Mouse (Mus musculus) neutrophil, adult 65 days (primary cell): ENCODE data around the gene Angptl6. TPM values are rescaled to one million over a fixed set of nuclear protein-coding genes. Genes with fewer than 3 reads are reported as not detected.

Experiments
- total RNA-seq: library from RNA; stranded (reverse); gene quantifications from 2 replicates; pipeline ENCODE4 v1.2.4, GENCODE M21; 2023

Gene Angptl6
- 0.38 and 0.50 TPM in 2 replicates for total RNA-seq

DNA sequence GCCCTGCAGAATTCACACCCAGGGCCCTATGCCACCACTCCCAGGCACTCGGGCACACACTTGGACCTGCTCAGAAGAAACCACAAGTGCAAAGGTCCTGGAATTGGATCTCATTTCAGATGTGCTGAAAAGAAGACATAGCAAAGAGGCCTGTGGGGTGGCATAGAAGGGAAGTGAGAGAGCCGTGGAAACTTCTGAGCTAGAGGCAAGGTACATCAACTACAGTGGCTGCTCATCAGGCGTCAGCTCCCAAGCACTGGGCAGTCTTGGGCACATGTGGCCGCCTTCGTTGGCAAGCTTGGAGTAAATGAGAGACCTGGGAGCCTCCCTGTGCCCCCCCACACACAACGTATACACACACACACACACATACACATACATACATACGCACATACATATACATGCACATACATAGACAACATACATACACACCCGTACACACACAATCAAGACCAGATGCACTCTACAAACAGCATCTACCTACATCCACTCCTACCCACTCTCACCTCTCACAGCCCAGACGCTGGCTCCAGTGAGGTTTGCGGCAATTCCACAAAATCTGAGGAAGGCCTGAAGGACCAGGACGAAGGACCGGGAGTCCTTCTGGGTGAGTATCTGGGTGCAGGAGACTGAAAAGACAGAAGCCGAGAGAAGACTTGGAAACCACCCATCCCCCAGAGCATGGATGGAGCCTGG lies at the start of gene Angptl6:
Gene Angptl6, minus strand, starts transcription at position 631 of the 696 bp plus-strand sequence.

DNA sequence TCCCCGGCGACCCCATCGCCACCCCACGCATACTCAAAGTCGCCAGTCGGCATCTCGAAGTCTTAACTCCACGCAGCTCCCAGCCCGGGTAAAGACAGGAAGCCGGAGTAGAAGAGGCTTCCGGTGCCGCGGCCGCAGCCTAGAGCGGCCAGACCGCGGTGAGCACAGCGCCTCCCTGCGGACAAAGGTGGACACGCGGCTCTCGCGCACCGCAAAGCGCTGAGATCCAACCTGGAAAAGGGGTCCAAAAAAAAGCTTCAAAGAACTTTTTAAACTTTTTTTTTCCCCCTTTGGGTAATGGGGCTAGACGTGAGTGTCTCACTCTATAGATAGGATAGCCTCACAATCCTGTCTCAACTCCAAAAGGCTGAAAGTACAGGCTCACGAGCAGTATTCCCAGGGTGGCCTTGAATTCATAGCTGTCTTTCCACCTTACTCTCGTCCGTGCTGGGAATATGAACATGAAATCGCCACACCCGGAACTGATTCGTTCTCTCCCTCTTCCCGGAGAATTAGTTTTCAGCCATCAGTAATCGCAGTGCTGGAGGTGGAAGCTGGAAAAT lies 19.1 kb upstream of the Angptl6 start, which contains the start of gene Eif3g:
Gene Eif3g, minus strand, starts transcription at position 113 of the 563 bp plus-strand sequence.

DNA sequence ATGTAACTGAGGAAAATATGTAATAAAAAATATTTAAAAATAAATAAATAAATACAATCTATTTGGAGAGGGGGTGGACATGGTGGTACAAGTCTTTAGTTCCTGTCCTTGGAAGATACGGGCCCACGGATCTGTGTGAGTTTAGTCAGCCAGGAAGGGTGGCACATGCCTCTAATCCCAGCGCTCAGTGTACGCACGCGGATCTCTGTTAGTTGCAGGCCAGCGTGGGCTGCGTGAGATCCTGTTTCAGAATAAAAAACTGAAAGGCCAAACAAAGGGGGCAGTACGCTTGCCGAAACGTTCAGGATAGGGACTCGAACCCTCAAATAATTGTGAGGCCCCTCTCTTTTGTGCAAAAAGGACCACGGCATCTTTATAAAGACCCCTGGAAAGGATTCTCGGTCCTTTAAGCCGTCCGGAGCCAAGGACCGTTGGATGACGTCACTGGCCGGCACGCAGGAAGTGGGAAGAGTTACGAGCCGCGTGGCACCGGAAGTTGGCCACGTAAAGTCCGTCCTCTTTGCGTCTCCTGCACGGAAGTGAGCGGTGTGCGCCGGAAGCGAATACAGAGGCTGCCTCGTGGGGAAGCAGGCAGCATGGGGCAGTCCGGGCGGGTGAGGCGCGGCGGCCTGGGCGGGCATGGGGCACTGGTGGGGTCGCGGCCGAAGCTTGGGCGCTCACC lies 8.3 kb upstream of the Angptl6 start, which contains the start of gene Ppan:
Gene Ppan, plus strand, starts transcription at position 472 of the 682 bp plus-strand sequence.

DNA sequence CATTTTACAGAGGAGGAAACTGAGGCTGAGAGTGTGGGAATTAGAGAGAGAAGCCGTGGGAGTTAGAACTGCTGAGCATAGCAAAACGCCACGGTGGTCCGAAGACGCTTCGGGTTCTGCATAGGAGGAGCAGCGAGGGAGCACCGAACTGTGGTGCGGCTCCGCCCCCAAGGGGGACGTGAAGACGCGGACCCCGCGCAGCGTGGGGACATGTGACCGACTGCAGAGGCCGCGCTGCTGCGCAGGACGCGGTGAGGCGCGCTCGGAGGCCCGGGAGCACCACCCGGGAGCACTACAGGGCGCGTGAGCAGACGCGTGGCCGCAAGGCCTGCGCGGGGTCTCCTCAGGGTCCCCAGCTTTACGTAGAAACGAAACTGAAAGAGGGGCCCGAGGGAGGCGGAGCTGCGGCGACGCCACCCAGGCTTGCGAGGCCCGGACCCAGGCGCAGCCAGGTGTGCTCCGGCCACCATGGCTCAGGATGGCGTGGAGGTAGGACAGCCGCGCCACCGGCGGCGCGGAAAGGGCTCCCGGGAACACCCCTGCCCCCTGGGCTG lies 11.0 kb downstream of the Angptl6 start, which contains the start of gene A230050P20Rik:
Gene A230050P20Rik, plus strand, starts transcription at position 195 of the 554 bp plus-strand sequence.

Other genes with a start within 250 kb of the Angptl6 start
- gene Ubl5, start 236.8 kb downstream of the Angptl6 start, total RNA-seq: 323 and 368 TPM in 2 replicates
- gene Fbxl12, start 235.0 kb downstream of the Angptl6 start, total RNA-seq: 43.4 and 49.5 TPM in 2 replicates
- gene Pin1, start 227.6 kb downstream of the Angptl6 start, total RNA-seq: 11.0 and 11.6 TPM in 2 replicates
- not detected in 2 replicates for gene Olfm2, start 133.4 kb downstream of the Angptl6 start, total RNA-seq
- 0.84 and 1.1 TPM in 2 replicates for gene Col5a3, start 64.7 kb downstream of the Angptl6 start, total RNA-seq
- gene Rdh8, start 61.2 kb downstream of the Angptl6 start, total RNA-seq: not detected in 2 replicates
- gene A230050P20Rik, start 11.1 kb downstream of the Angptl6 start, total RNA-seq: 2.2 and 3.8 TPM in 2 replicates
- gene Ppan, start 8.4 kb upstream of the Angptl6 start, total RNA-seq: 23.1 and 26.1 TPM in 2 replicates
- 60.5 and 63.2 TPM in 2 replicates for gene Eif3g, start 18.9 kb upstream of the Angptl6 start, total RNA-seq
- 84.1 and 97.4 TPM in 2 replicates for gene Dnmt1, start 80.2 kb upstream of the Angptl6 start, total RNA-seq
- gene S1pr2, start 97.1 kb upstream of the Angptl6 start, total RNA-seq: 9.2 and 12.2 TPM in 2 replicates
- gene Mrpl4, start 123.0 kb upstream of the Angptl6 start, total RNA-seq: 39.8 and 40.6 TPM in 2 replicates
- gene Icam1, start 136.3 kb upstream of the Angptl6 start, total RNA-seq: 33.7 and 49.8 TPM in 2 replicates
- 0.63 and 0.79 TPM in 2 replicates for gene Icam4, start 149.6 kb upstream of the Angptl6 start, total RNA-seq
- not detected in 2 replicates for gene Icam5, start 152.3 kb upstream of the Angptl6 start, total RNA-seq
- gene Zglp1, start 187.4 kb upstream of the Angptl6 start, total RNA-seq: 1.2 TPM in 1 of 2 replicates, not detected in the other
- gene Gm49373, start 193.4 kb upstream of the Angptl6 start, total RNA-seq: 0.51 and 0.82 TPM in 2 replicates
- gene Fdx1l, start 193.9 kb upstream of the Angptl6 start, total RNA-seq: 5.1 and 13.1 TPM in 2 replicates
- 2.6 and 6.7 TPM in 2 replicates for gene Gm38431, start 212.3 kb upstream of the Angptl6 start, total RNA-seq
- gene Raver1, start 212.3 kb upstream of the Angptl6 start, total RNA-seq: 46.4 and 48.2 TPM in 2 replicates